Mouse (Mus musculus) MEL (cell line): ENCODE measurements around the gene Maml1. TPM values are rescaled to one million over a fixed set of nuclear protein-coding genes. Genes with fewer than 3 reads are reported as not detected.

Source experiments
- DNase-seq: peaks from one replicate; pipeline ENCODE4 v3.0.0; 2011; ENCODE audit warnings: low read depth, low spot score
- H3K27ac ChIP-seq: 2 replicates; pipeline ENCODE4 v1.5.1; 2012; ENCODE audit warnings: low read depth, mild to moderate bottlenecking, control low read depth, low read length, moderate library complexity; ENCODE audit not compliant: control insufficient read depth
- H3K27me3 ChIP-seq, 2 experiments: fragments of 150-350 bp in 1 of 2; sonication (generic) in 1 of 2; 2 replicates each; pipeline ENCODE4 v1.6.1; 2012; ENCODE audit warnings: low read length in 2 of 2, mild to moderate bottlenecking in 2 of 2, improper control_type of control experiment in 1 of 2, moderate library complexity in 1 of 2; ENCODE audit not compliant: insufficient read depth in 2 of 2, control insufficient read depth in 1 of 2
- H3K36me3 ChIP-seq, 2 experiments: 2 replicates each; pipeline ENCODE4 v1.6.1; 2012 to 2014; ENCODE audit warnings: low read length in 2 of 2, improper control_type of control experiment in 1 of 2, inconsistent platforms in 1 of 2, mild to moderate bottlenecking in 1 of 2; ENCODE audit not compliant: insufficient read depth in 2 of 2, control insufficient read depth in 1 of 2
- H3K4me1 ChIP-seq, 2 experiments: fragments of 150-350 bp in 1 of 2; sonication (generic) in 1 of 2; 2 replicates each; pipeline ENCODE4 v1.6.1; 2012; ENCODE audit warnings: low read length in 2 of 2, improper control_type of control experiment in 1 of 2, mild to moderate bottlenecking in 1 of 2; ENCODE audit not compliant: insufficient read depth in 2 of 2, control insufficient read depth in 1 of 2
- H3K4me3 ChIP-seq, 2 experiments: fragments of 150-350 bp in 1 of 2; sonication (generic) in 1 of 2; 2 replicates each; pipeline ENCODE4 v1.5.1; 2012; ENCODE audit warnings: low read depth in 2 of 2, low read length in 2 of 2, mild to moderate bottlenecking in 2 of 2, moderate library complexity in 2 of 2, control low read depth in 1 of 2, improper control_type of control experiment in 1 of 2; ENCODE audit not compliant: control insufficient read depth in 1 of 2, insufficient read depth in 1 of 2
- H3K79me2 ChIP-seq: 2 replicates; pipeline ENCODE4 v1.6.1; 2012; ENCODE audit warnings: mild to moderate bottlenecking, low read length, moderate library complexity; ENCODE audit not compliant: control insufficient read depth, poor library complexity, insufficient read depth
- H3K9ac ChIP-seq: 2 replicates; pipeline ENCODE4 v1.6.1; 2012; ENCODE audit warnings: low read depth, mild to moderate bottlenecking, control low read depth, low read length, moderate library complexity; ENCODE audit not compliant: control insufficient read depth, poor library complexity, severe bottlenecking
- H3K9me3 ChIP-seq: fragments of 150-350 bp; sonication (generic); replicated peaks from 2 replicates; pipeline ENCODE4 v1.6.1; 2012; ENCODE audit warnings: mild to moderate bottlenecking, low read length, improper control_type of control experiment, moderate library complexity; ENCODE audit not compliant: insufficient read depth
- BHLHE40 ChIP-seq: IDR thresholded peaks from 2 replicates; pipeline ENCODE4 v1.6.1; 2012; ENCODE audit warnings: low read depth, mild to moderate bottlenecking, inconsistent platforms, low read length, improper control_type of control experiment, borderline replicate concordance
- CHD1 ChIP-seq: IDR thresholded peaks from 2 replicates; pipeline ENCODE4 v1.6.1; 2012; ENCODE audit warnings: low read depth, mild to moderate bottlenecking, inconsistent platforms, low read length, improper control_type of control experiment
- CHD2 ChIP-seq: IDR thresholded peaks from 2 replicates; pipeline ENCODE4 v1.6.1; 2011; ENCODE audit warnings: low read length, improper control_type of control experiment
- E2F4 ChIP-seq: IDR thresholded peaks from 2 replicates; pipeline ENCODE4 v1.6.1; 2011; ENCODE audit warnings: low read depth, low read length, improper control_type of control experiment, borderline replicate concordance
- ELF1 ChIP-seq: IDR thresholded peaks from 2 replicates; pipeline ENCODE4 v1.6.1; 2014; ENCODE audit warnings: low read depth, mild to moderate bottlenecking, inconsistent platforms, low read length, improper control_type of control experiment, moderate library complexity
- EP300 ChIP-seq, 2 experiments: IDR thresholded peaks; 2 replicates each; pipeline ENCODE4 v1.6.1; 2011; ENCODE audit warnings: improper control_type of control experiment in 2 of 2, low read length in 2 of 2, low read depth in 1 of 2, mild to moderate bottlenecking in 1 of 2
- ETS1 ChIP-seq: IDR thresholded peaks from 2 replicates; pipeline ENCODE4 v1.6.1; 2012; ENCODE audit warnings: low read depth, mild to moderate bottlenecking, inconsistent platforms, low read length, improper control_type of control experiment, moderate library complexity
- GABPA ChIP-seq: IDR thresholded peaks from 2 replicates; pipeline ENCODE4 v1.6.1; 2012; ENCODE audit warnings: low read depth, mild to moderate bottlenecking, inconsistent platforms, low read length, improper control_type of control experiment, moderate library complexity
- GATA1 ChIP-seq: IDR thresholded peaks from 2 replicates; pipeline ENCODE4 v1.6.1; 2011; ENCODE audit warnings: low read depth, low read length, improper control_type of control experiment
- HCFC1 ChIP-seq: IDR thresholded peaks from 2 replicates; pipeline ENCODE4 v1.6.1; 2012; ENCODE audit warnings: low read depth, mild to moderate bottlenecking, inconsistent platforms, low read length, improper control_type of control experiment, moderate library complexity
- JUND ChIP-seq: IDR thresholded peaks from 2 replicates; pipeline ENCODE4 v1.6.1; 2011; ENCODE audit warnings: low read depth, mild to moderate bottlenecking, improper control_type of control experiment, low read length
- KAT2A ChIP-seq: conservative IDR thresholded peaks from 2 replicates; pipeline ENCODE4 v1.6.1; 2012; ENCODE audit warnings: low read depth, low read length, improper control_type of control experiment, inconsistent platforms
- MAFK ChIP-seq: IDR thresholded peaks from 2 replicates; pipeline ENCODE4 v1.6.1; 2011; ENCODE audit warnings: low read depth, mild to moderate bottlenecking, low read length, improper control_type of control experiment, borderline replicate concordance
- MAX ChIP-seq: IDR thresholded peaks from 2 replicates; pipeline ENCODE4 v1.6.1; 2011; ENCODE audit warnings: low read length, improper control_type of control experiment
- MAZ ChIP-seq: IDR thresholded peaks from 2 replicates; pipeline ENCODE4 v1.6.1; 2012; ENCODE audit warnings: low read depth, mild to moderate bottlenecking, inconsistent platforms, low read length, improper control_type of control experiment
- MEF2A ChIP-seq: IDR thresholded peaks from 2 replicates; pipeline ENCODE4 v1.6.1; 2014; ENCODE audit warnings: low read depth, mild to moderate bottlenecking, inconsistent platforms, low read length, improper control_type of control experiment; ENCODE audit not compliant: poor library complexity, insufficient replicate concordance, severe bottlenecking; ENCODE audit errors: extremely low read depth
- MXI1 ChIP-seq: IDR thresholded peaks from 2 replicates; pipeline ENCODE4 v1.6.1; 2011; ENCODE audit warnings: mild to moderate bottlenecking, low read depth, low read length, improper control_type of control experiment
- MYC ChIP-seq: IDR thresholded peaks from 2 replicates; pipeline ENCODE4 v1.6.1; 2011; ENCODE audit warnings: low read depth, mild to moderate bottlenecking, low read length, improper control_type of control experiment, moderate library complexity
- NELFE ChIP-seq: IDR thresholded peaks from 2 replicates; pipeline ENCODE4 v1.6.1; 2011; ENCODE audit warnings: low read depth, low read length, improper control_type of control experiment
- NRF1 ChIP-seq: IDR thresholded peaks from 2 replicates; pipeline ENCODE4 v1.6.1; 2014; ENCODE audit warnings: low read depth, mild to moderate bottlenecking, inconsistent platforms, low read length, improper control_type of control experiment, moderate library complexity; ENCODE audit not compliant: poor library complexity, insufficient read depth, severe bottlenecking
- POLR2A ChIP-seq, 2 experiments: IDR thresholded peaks; 2 replicates each; pipeline ENCODE4 v1.6.1; 2011 to 2012; ENCODE audit warnings: low read length in 2 of 2, mild to moderate bottlenecking in 2 of 2, control low read depth in 1 of 2, improper control_type of control experiment in 1 of 2, low read depth in 1 of 2, moderate library complexity in 1 of 2; ENCODE audit not compliant: control insufficient read depth in 1 of 2, insufficient read depth in 1 of 2, poor library complexity in 1 of 2
- POLR2AphosphoS2 ChIP-seq: IDR thresholded peaks from 2 replicates; pipeline ENCODE4 v1.6.1; 2011; ENCODE audit warnings: low read length, improper control_type of control experiment
- POLR2AphosphoS5 ChIP-seq: IDR thresholded peaks from 2 replicates; pipeline ENCODE4 v1.6.1; 2012; ENCODE audit warnings: low read depth, borderline replicate concordance, mild to moderate bottlenecking, inconsistent platforms, low read length, moderate library complexity, mixed read lengths
- RAD21 ChIP-seq: IDR thresholded peaks from 2 replicates; pipeline ENCODE4 v1.6.1; 2011; ENCODE audit warnings: mild to moderate bottlenecking, low read depth, low read length, improper control_type of control experiment
- RCOR1 ChIP-seq: IDR thresholded peaks from 2 replicates; pipeline ENCODE4 v1.6.1; 2012; ENCODE audit warnings: low read depth, mild to moderate bottlenecking, inconsistent platforms, low read length, improper control_type of control experiment
- SIN3A ChIP-seq: IDR thresholded peaks from 2 replicates; pipeline ENCODE4 v1.6.1; 2012; ENCODE audit warnings: low read length, improper control_type of control experiment, inconsistent platforms
- SMC3 ChIP-seq: IDR thresholded peaks from 2 replicates; pipeline ENCODE4 v1.6.1; 2011; ENCODE audit warnings: low read depth, low read length, improper control_type of control experiment
- TBP ChIP-seq: IDR thresholded peaks from 2 replicates; pipeline ENCODE4 v1.8.0; 2011; ENCODE audit warnings: low read depth, low read length, improper control_type of control experiment
- TCF12 ChIP-seq: IDR thresholded peaks from 2 replicates; pipeline ENCODE4 v1.6.1; 2014; ENCODE audit warnings: low read depth, mild to moderate bottlenecking, inconsistent platforms, low read length, improper control_type of control experiment, moderate library complexity
- UBTF ChIP-seq: IDR thresholded peaks from 2 replicates; pipeline ENCODE4 v1.6.1; 2012; ENCODE audit warnings: low read depth, mild to moderate bottlenecking, inconsistent platforms, low read length, improper control_type of control experiment, moderate library complexity, borderline replicate concordance; ENCODE audit not compliant: insufficient read depth
- USF1 ChIP-seq: IDR thresholded peaks from 2 replicates; pipeline ENCODE4 v1.6.1; 2014; ENCODE audit warnings: low read depth, mild to moderate bottlenecking, inconsistent platforms, low read length, improper control_type of control experiment, moderate library complexity
- USF2 ChIP-seq, 2 experiments: IDR thresholded peaks; 2 replicates each; pipeline ENCODE4 v1.6.1; 2011 to 2012; ENCODE audit warnings: improper control_type of control experiment in 2 of 2, low read length in 2 of 2, borderline replicate concordance in 1 of 2, inconsistent platforms in 1 of 2, low read depth in 1 of 2, mild to moderate bottlenecking in 1 of 2; ENCODE audit not compliant: insufficient read depth in 1 of 2
- ZKSCAN1 ChIP-seq: IDR thresholded peaks from 2 replicates; pipeline ENCODE4 v1.6.1; 2012; ENCODE audit warnings: low read depth, mild to moderate bottlenecking, inconsistent platforms, low read length, improper control_type of control experiment, moderate library complexity
- ZMIZ1 ChIP-seq: IDR thresholded peaks from 2 replicates; pipeline ENCODE4 v1.6.1; 2012; ENCODE audit warnings: low read depth, mild to moderate bottlenecking, inconsistent platforms, low read length, improper control_type of control experiment, moderate library complexity
- ZNF384 ChIP-seq: IDR thresholded peaks from 2 replicates; pipeline ENCODE4 v1.6.1; 2012; ENCODE audit warnings: low read depth, mild to moderate bottlenecking, inconsistent platforms, low read length, improper control_type of control experiment
- polyA plus RNA-seq, 2 experiments: library from polyadenylated mRNA; stranded (reverse) in 1 of 2; unstranded in 1 of 2; fragments of >175 nt in 1 of 2; fragments of >200 nt in 1 of 2; gene quantifications; 2 replicates each; pipeline versions ENCODE4 v1.2.1 to v1.2.4; 2012; ENCODE audit warnings: low replicate concordance in 2 of 2, low read depth in 1 of 2; ENCODE audit not compliant: insufficient read length in 2 of 2, insufficient read depth in 1 of 2, missing spikeins in 1 of 2
- total RNA-seq: library from RNA; depleted of rRNA; stranded (reverse); fragments of 300-350 nt; gene quantifications from 2 replicates; pipeline ENCODE4 v1.2.3, GENCODE M21; 2012

Maml1 gene
- total and polyA plus RNA-seq, 3 experiments = 3.8 to 12.6 TPM; not detected in 1

- no peaks in the 10 kb centered on the region for H3K9me3 ChIP-seq
- peak within 1 kb of the TSS; percentile 79 to 93 for H3K4me3 ChIP-seq
- DNase-seq = peak; percentile 100
- peaks cover 21 to 24% of the 10 kb centered on the region in 2 experiments for H3K4me1 ChIP-seq
- peak within 1 kb of the TSS; percentile 84 for H3K27ac ChIP-seq
- no peaks in the 10 kb centered on the region for H3K27me3 ChIP-seq
- H3K36me3 ChIP-seq = peaks cover 19 to 60% of the 10 kb centered on the region in 2 experiments
- peaks cover 51% of the 10 kb centered on the region for H3K79me2 ChIP-seq
- TF ChIP-seq NRF1 (peak; percentile 48; the same call in 1 of the 2 replicates), BHLHE40 (peak; percentile 98), SIN3A (peak; percentile 94), MAZ (peak; percentile 66; the same call in 1 of the 2 replicates), POLR2A (IDR thresholded peaks at IDR 0.05; ENCODE audit: control insufficient read depth in 1 of 2, insufficient read depth in 1 of 2, low read depth in 1 of 2, low read length in 2 of 2, poor library complexity in 1 of 2) (peak; percentile 97 to 98), SMC3 (no peak), JUND (no peak), MEF2A (0 out of 2 replicates have a peak, but pooled peaks have one; percentile 30), USF2 (IDR thresholded peaks at IDR 0.05; ENCODE audit: borderline replicate concordance in 1 of 2, insufficient read depth in 1 of 2, low read depth in 1 of 2, low read length in 2 of 2) (peak in 1 of 2 experiments; percentile 69; a peak in 1 of 4 replicates), ELF1 (peak; percentile 98), USF1 (peak; percentile 96), TCF12 (peak; percentile 80), ZNF384 (no peak), CHD1 (no peak), CHD2 (peak; percentile 94), E2F4 (no peak), ZMIZ1 (peak; percentile 92), MXI1 (peak; percentile 96), EP300 (IDR thresholded peaks at IDR 0.05; ENCODE audit: low read depth in 1 of 2, low read length in 2 of 2) (peak in 1 of 2 experiments; percentile 15; a peak in 2 of 4 replicates), MYC (peak; percentile 93), MAFK (no peak), MAX (peak; percentile 95), ETS1 (no peak), KAT2A (peak; percentile 59), UBTF (peak; percentile 69; the same call in 1 of the 2 replicates), GATA1 (0 out of 2 replicates have a peak, but pooled peaks have one; percentile 24), NELFE (peak; percentile 97), HCFC1 (peak; percentile 87), GABPA (no peak), RCOR1 (no peak; the same call in 1 of the 2 replicates), POLR2AphosphoS5 (peak; percentile 67; the same call in 1 of the 2 replicates), POLR2AphosphoS2 (peak; percentile 98), TBP (peak; percentile 93), ZKSCAN1 (no peak), RAD21 (no peak)
- H3K9ac ChIP-seq = peak within 1 kb of the TSS; percentile 90
Measured at GRCm38 (mm10) chr11:50325496-50326301, 33.6 kb upstream of the Maml1 start, which contains the start of gene Canx. TSS of gene Canx (minus strand) at chr11:50325673.
